Mouse (Mus musculus): Measurements from ENCODE around the gene Rad51c. TPM values are rescaled to one million over a fixed set of nuclear protein-coding genes. Genes with fewer than 3 reads are reported as not detected.

The Rad51c gene
- total RNA-seq, 2 experiments from 2014 or later, result 2.5 to 2.7 TPM

DNA sequence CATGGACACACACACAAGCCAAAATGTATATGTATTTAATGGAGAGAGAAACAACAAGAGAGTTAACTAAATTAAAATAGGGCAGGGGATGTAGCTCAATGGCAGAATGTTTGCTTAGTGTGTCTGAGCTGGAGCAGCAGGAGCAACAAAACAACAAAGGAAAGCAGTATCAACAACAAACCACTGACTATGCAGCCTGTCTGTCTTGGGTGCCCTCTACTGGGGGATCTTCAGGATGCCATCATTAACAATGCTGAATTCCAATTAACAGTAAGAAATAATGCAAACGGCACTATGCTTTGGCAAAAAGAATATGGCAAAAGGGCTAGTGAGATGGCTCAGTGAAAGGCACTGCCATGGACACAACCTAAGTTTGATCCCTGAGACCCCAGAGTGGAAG is 10.9 kb downstream of the Rad51c start:
- intact Hi-C loops (cut with DNase I), result loop anchor here (1.0 kb wide), 1 partner anchor 180 kb away; no protein-coding TSS in a partner anchor
- peak; percentile 19 to 55 for DNase-seq

DNA sequence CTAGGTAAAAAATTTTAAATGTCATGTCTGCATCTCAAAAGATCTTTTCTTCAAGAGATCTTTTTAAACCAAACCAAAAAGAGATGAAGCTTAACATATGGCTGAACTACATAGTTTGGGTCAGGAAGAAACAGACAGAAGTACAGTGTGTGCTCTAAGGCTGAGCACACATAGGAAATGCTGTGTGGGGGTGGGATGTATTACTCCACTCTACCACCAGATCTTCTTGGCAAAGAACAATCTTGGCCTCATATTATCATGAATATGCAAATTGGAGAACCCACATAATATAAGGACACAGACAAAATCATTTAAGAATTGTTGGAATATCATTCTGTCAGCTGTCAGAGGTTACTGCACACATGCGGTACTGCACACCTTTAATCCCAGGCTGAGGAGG is 19.1 kb downstream of the Rad51c start:
- intact Hi-C loops (cut with DNase I), result no loop called here
- no peak for DNase-seq

DNA sequence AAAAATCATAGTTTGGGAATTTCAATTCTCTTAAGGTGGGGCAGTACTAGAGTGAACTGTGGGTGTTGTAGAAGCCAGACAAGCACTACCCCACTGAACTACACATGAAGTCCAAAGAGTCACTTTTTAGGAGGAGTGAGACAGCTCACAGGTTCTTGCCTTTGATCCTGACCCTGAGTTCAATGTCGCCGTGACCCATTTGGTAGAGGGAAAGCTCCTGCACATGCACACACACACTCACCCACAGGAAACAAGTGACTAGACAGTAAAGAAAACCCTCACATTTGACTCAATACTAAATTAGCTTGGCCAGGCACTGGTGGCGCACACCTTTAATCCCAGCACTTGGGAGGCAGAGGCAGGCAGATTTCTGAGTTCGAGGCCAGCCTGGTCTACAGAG is 20.2 kb downstream of the Rad51c start:
- intact Hi-C loops (cut with DNase I), result no loop called here
- DNase-seq, result no peak

DNA sequence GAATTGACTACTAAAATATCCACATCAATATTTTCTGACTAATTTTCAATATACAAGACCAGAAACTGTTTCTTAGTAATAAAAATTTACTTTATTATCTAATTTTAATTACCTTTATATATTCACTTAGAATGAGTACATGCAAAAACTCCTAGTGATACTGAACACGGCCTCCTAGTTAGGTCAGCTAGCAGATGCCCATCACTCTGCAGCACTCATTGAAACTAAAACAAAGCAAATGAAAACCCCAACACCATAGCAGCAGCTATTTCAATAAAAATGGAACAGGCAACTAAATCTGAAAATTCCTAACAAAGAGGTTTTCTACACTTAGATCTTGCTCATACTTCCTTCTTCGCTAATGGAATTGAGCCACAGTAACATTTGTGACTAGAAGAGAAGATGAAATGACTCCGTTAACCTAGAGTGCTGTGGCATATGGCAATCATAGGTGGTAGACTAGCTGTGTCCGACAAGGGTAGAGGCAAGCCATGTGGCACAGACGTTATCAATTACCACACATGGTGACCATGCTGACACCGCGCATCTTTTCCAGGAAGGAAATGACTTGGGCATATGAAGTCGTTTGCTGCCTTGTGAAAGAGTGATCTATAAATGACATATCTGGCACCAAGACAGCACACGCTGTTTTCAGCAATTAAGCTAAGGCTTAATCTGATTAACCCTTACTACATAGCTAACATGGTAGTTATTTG is 36.7 kb downstream of the Rad51c start:
- no peak for DNase-seq
- intact Hi-C loops (cut with DNase I), result no loop called here

DNA sequence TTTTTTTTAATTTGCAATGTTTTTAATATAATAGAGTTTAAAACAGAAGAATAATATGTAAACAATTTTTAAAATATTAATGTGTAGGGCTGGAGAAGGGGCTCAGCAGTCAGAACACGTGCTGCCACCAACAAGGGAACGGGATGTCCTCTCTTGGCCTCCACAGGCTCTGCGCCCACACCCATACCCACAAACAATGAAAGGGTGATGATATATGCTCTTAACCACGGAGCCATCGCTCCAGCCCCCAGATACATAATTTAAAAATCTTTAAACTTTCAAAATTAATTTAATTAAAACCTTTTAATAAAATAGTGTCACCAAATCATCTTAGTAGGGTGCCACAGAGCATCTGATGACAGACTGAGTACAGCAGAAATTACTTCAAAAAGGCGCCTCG is 37.7 kb downstream of the Rad51c start:
- DNase-seq, result no peak

DNA sequence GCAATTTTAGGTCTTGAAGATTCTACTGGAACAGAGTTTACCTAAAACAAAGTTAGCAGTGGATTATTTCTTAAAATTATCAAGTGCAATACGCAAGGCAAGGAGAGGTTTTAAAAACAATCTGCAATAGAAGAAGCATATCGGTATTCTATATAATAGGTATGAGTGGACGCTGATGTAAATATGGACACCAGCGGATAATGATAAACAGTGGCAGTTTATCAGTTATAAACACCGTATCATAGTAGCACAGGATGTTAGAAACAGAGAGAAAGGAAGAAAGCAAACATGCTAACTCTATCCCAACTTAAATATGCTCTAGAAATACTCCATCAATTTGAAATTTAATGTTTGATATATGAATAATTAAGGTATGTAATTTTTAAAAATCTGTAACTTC is 39.6 kb downstream of the Rad51c start:
- intact Hi-C loops (cut with DNase I), result no loop called here
- DNase-seq, result no peak

More for the DNA sequence above, 37.7 kb downstream of the Rad51c start:
- intact Hi-C loops (cut with DNase I), result no loop called here

DNA sequence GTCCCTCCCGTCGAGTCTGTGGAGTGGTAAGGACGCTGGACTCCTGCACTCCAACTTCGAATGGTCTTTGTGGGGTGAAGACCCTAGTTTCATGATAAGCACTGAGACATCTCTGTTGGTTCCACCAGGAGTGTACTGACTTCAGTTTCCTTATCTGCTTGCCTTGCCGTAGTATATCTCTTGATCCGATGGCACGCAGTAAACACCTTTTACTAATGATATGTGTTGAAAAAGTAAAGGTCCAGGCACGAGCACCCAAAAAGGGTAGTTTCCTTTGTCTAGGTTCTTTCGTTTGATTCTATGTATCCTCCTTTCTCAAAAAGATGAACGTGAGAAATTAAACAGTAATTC is 45.5 kb downstream of the Rad51c start:
- intact Hi-C loops (cut with DNase I), result loop anchor here (5.0 kb wide), 1 partner anchor 112 kb away; no protein-coding TSS in a partner anchor
- no peak for DNase-seq

DNA sequence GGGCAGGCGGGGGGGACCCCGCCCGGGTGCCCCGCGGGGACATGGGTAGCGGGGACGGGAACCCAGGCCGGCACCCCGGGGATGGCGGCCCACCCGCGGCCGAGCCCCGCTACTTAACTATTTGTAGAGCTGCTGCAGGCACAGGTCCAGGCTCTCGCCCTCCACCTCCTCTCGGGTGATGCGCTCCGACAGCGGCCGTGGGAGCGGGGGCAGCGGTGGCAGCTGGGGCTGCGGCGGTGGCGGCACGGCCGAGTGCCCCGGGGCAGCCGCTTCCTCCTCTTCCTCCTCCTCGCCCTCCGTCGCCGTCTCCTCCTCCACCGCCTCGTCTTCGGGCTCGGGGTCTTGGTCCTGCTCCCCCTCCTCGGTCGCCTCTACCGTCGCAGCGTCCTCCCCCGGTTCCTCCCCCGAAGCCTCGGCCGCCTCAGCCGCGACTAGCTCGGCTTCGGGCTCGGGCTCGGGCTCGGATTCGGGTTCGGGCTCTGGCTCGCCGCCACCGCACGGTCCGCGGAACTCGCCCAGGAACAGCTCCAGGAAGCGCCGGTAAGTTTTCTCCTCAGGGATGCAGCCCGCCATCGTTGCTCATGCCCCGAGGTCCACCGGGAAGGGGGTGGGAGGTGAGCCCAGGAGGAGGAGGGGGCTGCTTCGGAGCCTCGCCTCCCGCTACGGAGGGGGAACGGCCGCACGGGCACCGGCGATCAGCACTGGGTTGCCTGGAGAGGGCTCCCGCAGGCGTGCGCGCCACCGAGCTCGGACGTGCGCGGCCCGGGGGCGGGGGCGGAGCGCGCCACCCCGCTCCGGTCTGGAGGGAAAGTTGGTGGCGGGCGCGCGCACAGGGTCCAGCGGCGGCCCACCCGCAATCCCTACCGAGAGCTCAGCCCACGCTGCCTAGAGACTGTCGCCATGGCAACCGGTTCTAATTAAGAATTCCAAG is 46.2 kb downstream of the Rad51c start, which contains the start of gene Ppm1e:
Ppm1e (minus strand) TSS at position 693 of the 931 bp plus-strand sequence.
- DNase-seq, result peak; percentile 78 to 79
- intact Hi-C loops (cut with DNase I), result loop anchor here (5.0 kb wide), 1 partner anchor 111 kb away; no protein-coding TSS in a partner anchor

DNA sequence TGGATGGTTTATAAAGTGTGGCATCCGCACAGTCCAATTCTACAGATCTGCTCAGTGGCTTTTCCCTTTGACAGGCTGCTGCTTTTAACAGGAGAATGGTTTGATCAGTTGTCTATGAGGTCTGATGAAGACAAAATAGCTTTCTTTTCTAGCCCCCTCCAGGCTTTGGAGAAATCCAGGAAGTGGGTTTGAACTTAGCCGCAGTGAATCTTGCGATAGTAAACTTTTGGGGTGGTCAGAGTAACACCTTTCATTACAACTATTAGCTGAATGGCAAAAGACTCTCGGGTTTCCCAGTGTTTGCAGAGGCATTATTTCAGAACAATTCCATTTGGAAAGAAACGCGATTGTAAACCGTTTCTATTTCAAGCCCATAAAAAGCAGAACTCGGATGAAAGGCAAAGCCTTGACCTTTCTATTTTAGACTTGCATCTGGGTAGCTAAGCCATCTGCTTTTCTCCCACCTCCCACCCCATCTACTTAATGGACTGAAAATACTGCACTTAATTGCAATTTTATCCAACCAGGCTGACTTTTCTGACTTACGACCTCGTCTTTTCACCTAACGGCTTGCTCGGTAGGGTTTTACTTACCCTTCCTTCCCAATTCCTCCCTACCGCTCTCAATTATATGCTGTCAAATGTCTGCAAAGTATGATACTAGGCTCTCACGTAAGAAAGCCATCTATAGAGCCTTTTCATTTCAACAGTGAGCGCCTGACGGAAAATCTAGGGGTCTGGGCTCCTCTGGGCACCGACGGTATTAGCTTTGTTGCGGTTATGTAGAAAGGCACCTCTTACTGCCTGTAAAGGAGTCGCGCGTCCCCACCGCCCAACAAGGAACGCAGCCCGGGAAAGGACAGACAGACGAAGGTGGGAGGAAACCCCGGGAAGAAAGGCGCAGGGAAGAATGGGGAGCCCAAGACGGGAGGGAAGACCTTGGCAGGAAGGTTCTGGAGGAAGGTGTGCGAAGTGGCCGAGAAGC is 47.1 kb downstream of the Rad51c start:
- intact Hi-C loops (cut with DNase I), result loop anchor here (5.0 kb wide), 1 partner anchor 110 kb away; no protein-coding TSS in a partner anchor
- DNase-seq, result peak in 1 of 2 experiments; percentile 19

DNA sequence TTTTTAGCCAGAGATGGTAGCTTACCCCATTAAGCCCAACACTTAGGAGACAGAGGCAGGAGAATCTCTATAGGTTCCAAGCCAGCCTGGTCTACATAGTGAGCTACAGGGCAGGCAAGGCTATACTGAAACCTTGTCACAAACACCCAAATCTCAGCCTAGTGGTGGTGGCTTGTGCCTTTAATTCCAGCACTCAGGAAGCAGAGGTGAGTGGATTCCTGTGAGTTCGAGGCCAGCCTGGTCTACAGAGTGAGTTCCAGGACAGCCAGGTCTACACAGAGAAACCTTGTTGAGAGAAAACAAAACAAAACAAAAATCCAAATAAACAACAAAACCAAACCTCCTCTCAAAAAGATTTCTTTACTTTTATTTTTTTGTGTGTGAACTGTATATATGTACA is 49.9 kb downstream of the Rad51c start:
- DNase-seq, result no peak
- intact Hi-C loops (cut with DNase I), result loop anchor here (5.0 kb wide), 1 partner anchor 108 kb away; no protein-coding TSS in a partner anchor

DNA sequence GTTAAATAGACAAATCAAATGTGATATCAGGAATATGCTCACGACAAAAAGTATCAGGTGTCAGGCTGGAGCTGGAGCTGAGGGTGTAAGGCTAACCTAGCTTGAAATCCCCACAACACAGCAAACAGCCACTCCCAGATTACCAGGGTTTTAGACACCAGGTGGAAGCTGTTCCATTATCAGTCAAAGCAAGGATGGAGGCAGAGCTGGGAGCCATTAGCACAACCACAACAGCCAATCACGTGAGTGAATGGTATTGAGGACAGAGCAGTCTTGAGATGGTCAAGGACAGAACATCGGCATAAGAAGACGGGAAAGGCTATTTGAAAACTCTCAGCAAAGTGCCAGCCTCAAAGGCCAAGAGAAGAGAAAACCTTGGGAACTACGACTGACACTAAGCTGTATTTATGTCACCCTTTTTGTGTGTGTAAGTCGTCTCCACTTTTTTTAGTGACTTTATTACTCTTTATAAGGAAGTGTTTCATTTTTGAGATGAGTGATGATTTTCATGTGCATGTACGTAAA is 51.0 kb downstream of the Rad51c start:
- intact Hi-C loops (cut with DNase I), result no loop called here
- no peak for DNase-seq

Other genes with a start within 250 kb of the Rad51c start
- gene Ppm1e, start 45.9 kb downstream of the Rad51c start, total RNA-seq (2021), result 10 to 100 TPM; 12.0 to 14.7 TPM
- gene Tex14, start 111 bp upstream of the Rad51c start, total RNA-seq (2021), result under 1 TPM; 0.27 to 0.41 TPM
- not detected for gene Gm11492, start 161.7 kb upstream of the Rad51c start, total RNA-seq (2021)
- 10 to 100 TPM; 70.3 to 70.8 TPM for gene Sept4, start 163.9 kb upstream of the Rad51c start, total RNA-seq (2021)
- 10 to 100 TPM; 16.0 to 22.9 TPM for gene Mtmr4, start 187.2 kb upstream of the Rad51c start, total RNA-seq (2021)
- gene Hsf5, start 212.2 kb upstream of the Rad51c start, total RNA-seq (2021), result under 1 TPM in 1 of 2 experiments, not detected in 1; 0.07 TPM